Comparison of ENCODE assay signal across 24 mouse cellular contexts in genomic region chr12:72612053-72612452, GRCm38 (mm10). TPM values are rescaled to one million over a fixed set of nuclear protein-coding genes. Genes with fewer than 3 reads are reported as not detected.
DNase-seq lines count a peak whose midpoint lies in the region; ATAC-seq lines count a peak whose summit lies in the region.
"Had no signal": no experiment of that assay in that cellular context is flagged by ENCODE, and none has a peak within 500 bp of the region (broad histone marks: within the 10 kb centered on the region; RNA-seq: fewer than 3 reads in every experiment).

No protein-coding gene starts in this region.

- peak; percentile 71 for ATAC-seq in megakaryocyte progenitor cell, adult 5-6 weeks (replicated peaks; ENCODE audit: poor library complexity)
- ATAC-seq in megakaryocyte-erythroid progenitor cell, adult 5-6 weeks (replicated peaks; ENCODE audit: low FRiP score, low TSS enrichment, poor library complexity, severe bottlenecking): peak; percentile 74
- ATAC-seq: activated CD4-positive, CD25-positive, alpha-beta regulatory T cell, adult 4 months; CD4-positive, CD25-positive, alpha-beta regulatory T cell, adult 4 months; Patski had no signal

- DNase-seq in Muller cell, postnatal 12 days (ENCODE audit: inconsistent ontology term): peak; percentile 27
- DNase-seq in kidney, postnatal 36 days: no peak
- no peak for DNase-seq in urinary bladder, postnatal 25 days (ENCODE audit: low spot score)
- no peak for DNase-seq in layer of hippocampus, postnatal 10 days (ENCODE audit: low spot score in 2 of 2)
- DNase-seq: adrenal gland, adult 2 months; adrenal gland, adult 8-10 months; adrenal gland, postnatal 10 days; adrenal gland, postnatal 14 days; adrenal gland, postnatal 25 days; adrenal gland, postnatal 36 days; B cell, adult 2 months; cerebellum, adult 11 months; cerebellum, adult 11-12 months; cerebellum, adult 18-20 months; cerebellum, adult 2 months had no signal

RNA-seq across cellular contexts. Expression of gene Gm4756, which starts 37.4 kb away (rescaled TPM):
- total RNA-seq in megakaryocyte progenitor cell, adult 5-6 weeks (2015): not detected in 2 replicates
- not detected in 2 replicates for total RNA-seq in megakaryocyte progenitor cell, adult 5-6 weeks (2017)
- total RNA-seq in megakaryocyte-erythroid progenitor cell, adult 5-6 weeks (2014; fragmentation: Nextera tagmentation): not detected in 2 replicates
- total RNA-seq in megakaryocyte-erythroid progenitor cell, adult 5-6 weeks (2017): not detected in 2 replicates
- not detected for total RNA-seq in layer of hippocampus, postnatal 10 days (2021)
- total RNA-seq: adrenal gland, adult 18-20 months; adrenal gland, adult 8-10 months; adrenal gland, postnatal 10 days; adrenal gland, postnatal 14 days; adrenal gland, postnatal 25 days; adrenal gland, postnatal 36 days; adrenal gland, postnatal 4 days; CH12.LX; MEL had no signal

RNA-seq across cellular contexts. Expression of gene Dhrs7, which starts 52.7 kb away (rescaled TPM):
- 30.0 and 33.0 TPM in 2 replicates for total RNA-seq in megakaryocyte progenitor cell, adult 5-6 weeks (2015)
- total RNA-seq in megakaryocyte progenitor cell, adult 5-6 weeks (2017): 49.9 and 59.7 TPM in 2 replicates
- 1.4 and 1.6 TPM in 2 replicates for total RNA-seq in megakaryocyte-erythroid progenitor cell, adult 5-6 weeks (2014; fragmentation: Nextera tagmentation)
- total RNA-seq in megakaryocyte-erythroid progenitor cell, adult 5-6 weeks (2017): 3.1 and 10.7 TPM in 2 replicates
- 10 to 100 TPM; 42.7 to 45.8 TPM for total RNA-seq in layer of hippocampus, postnatal 10 days (2021)
